Mouse (Mus musculus) common myeloid progenitor, adult 5-6 weeks (primary cell): ENCODE measurements around the gene Gng2. TPM values are rescaled to one million over a fixed set of nuclear protein-coding genes. Genes with fewer than 3 reads are reported as not detected.
"Not testable (repeated sequence)": the region's sequence is repeated elsewhere in the genome, so short reads cannot be mapped to it uniquely, and the experiment has no call there.

Source experiments
- ATAC-seq: replicated peaks from 2 replicates; pipeline ENCODE4 v1.8.0; 2016; ENCODE audit warnings: low read depth, mild to moderate bottlenecking, moderate TSS enrichment, inconsistent platforms; ENCODE audit not compliant: poor library complexity, severe bottlenecking
- total RNA-seq: library from RNA; stranded (forward); fragments of 200-1000, 187-1606 nt; gene quantifications from 2 replicates; pipeline ENCODE4 v1.2.3, GENCODE M21; 2017

The Gng2 gene
- total RNA-seq, 1 experiment from 2014 or later = 38.7 TPM

DNA sequence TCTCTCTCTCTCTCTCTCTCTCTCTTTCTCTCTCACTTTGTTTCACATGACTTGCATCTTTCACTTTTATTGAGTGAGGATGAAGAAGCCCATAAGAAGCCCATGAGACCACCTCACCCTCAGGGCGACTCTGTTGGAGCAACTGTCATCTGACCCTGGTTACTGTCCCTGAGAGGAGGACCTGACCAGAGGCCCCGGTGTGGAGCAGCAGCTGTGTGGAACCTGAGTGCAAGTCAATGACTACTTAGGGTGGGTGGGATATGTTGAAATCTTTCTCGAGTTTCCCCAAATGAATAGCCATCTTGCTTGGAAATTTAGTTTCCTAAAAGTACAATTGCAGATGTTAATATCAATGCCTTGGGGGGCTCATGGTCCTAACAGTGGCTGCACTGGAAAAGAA lies 34.7 kb downstream of the Gng2 start:
- ATAC-seq = no peak

DNA sequence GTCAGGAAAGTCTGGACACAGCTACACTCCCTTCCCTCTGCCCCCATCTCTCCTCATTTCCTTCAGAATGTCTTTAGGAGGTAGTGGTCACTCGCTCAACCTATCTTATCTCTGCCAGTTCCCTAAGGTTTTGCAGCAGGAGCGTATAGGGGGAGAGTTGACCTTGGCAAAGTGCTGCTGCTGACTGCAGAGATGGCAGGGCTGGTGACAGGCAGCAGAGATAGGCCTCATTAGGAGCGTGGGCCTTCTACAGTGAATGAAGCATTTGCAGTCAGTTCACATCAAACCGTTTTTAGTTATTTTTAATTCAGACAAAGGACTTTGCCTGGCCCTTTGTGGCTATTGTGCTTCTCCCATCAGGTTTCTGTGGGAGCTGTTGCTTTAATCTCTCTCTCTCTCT lies 35.1 kb downstream of the Gng2 start:
- ATAC-seq = no peak

DNA sequence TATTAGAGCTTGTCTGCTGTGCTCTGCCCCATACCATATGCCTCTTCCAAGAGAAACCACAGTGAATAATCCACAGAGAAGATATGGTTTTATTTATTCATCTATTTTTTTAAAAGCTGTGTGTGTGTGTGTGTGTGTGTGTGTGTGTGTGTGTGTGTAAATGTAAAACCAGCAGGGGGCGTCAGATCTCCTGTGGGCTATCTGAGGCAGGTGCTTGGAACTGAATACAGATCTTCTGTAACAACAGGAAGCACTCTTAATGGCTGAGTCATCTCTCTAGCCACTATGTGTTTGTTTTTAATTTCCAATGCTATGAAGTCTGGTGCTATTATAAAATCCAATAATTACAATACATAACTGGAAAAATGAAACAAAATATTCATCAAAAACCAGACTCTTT lies 37.4 kb downstream of the Gng2 start:
- ATAC-seq = no peak

DNA sequence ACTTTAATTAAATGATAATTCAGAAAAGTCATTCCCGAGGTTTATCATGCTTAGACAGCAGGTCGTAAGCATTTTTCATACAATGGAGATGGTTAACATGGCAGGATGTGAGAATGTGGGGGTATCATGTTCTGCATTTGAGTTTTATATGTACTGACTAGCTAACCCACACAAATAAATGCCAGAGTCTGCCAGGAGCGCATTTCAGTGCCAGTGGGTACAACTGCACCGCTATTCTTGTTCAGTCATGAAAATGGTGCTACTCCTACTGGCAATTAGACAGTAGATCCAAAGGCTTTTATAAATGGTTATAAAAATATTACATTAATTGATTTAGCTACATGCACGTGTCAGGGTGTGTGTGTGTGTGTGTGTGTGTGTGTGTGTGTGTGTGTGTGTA lies 38.9 kb downstream of the Gng2 start:
- ATAC-seq = no peak

DNA sequence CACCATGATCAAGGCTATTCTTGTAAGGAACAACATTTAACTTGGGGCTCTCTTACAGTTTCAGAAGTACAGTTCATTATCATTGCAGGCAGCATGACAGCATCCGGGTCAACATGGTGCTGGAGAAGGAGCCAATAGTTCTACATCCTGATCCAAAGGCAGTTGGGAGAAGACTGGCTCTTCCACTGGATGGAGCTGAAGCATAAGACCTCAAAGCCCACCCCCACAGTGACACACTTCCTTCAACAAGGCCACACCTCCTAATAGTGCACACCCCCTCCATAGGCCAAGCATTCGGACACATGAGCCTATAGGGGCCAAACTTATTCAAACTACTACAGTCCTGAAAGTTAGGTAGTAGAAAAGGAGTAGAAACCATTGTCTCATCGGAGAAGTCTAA lies 42.3 kb downstream of the Gng2 start:
- ATAC-seq = no peak

DNA sequence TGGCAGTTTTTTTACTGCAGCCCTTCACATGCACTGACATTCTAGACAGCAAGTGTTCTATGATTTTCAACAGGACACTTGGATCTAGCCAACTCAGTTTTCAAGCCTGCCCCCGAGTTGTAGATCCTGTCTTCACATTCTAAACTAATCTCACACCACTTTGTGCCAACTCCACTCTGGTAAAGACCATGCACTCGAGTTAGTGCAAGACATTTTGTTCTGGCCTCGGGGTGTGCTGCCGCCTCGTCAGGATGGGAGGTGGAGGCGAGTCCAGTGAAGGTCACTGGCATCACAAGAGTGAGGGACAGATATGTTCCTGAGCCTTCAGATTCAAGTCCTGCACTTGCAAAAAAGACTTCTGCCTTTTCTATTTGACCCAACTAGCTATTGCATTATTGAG lies 44.1 kb downstream of the Gng2 start:
- ATAC-seq = no peak

DNA sequence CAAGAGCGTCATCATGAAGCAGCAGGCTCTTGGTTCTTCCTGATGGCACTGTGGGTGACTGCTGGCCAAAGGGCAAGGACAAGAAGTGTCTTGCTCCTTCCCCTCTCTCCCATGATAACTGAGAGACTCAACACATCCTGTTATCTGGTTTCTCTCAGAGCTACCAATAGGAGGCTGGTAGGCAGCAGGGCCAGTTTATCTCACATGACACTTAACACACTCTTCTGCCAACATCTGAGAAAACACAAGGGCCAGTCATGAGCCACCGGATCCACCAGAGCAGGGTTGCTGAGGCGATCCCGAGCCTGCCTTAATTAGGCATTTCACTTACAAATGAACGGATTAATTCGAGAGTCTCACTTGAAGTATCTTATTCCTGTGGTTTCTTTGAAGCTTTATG lies 49.5 kb downstream of the Gng2 start:
- ATAC-seq = peak; percentile 72

DNA sequence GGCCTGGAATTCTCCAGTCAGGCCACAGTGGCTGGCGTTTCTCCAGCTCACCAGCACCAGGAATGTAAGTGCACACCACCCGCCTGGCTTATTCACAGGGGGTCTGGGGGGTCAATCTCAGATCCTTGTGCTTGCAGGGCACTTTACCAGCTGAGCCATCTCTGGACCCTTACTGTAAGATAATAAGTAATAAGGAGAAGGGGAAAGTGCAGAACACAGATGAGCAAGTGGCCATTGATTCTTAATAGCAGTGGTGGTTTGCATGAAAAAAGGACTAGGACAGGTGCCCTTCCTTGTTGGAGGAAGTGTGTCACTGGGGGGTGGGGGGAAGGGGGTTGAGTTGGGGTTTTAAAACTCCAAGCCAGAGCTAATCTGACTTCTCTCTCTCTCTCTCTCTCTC lies 50.3 kb downstream of the Gng2 start:
- ATAC-seq = no peak

DNA sequence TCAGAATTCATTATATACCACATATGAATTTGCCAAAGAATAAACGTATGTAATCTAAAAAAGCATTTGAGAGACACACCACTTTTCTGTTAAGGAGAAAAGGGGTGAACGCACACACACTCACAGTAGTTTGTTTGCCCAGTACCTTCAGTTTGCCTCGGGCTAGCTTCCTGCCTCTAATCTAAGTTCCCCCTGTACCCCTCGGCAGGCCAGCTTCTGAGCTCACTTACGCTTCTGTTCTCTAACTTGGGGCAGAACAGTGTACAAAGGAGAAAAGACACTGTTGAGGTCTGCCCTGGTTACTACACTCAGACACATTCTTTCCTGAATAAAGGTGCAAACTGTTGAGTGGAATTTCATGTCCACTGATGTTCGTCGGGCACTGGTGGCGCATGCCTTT lies 51.1 kb downstream of the Gng2 start:
- 0 out of 2 replicates have a peak, but pooled peaks have one; percentile 42 for ATAC-seq

DNA sequence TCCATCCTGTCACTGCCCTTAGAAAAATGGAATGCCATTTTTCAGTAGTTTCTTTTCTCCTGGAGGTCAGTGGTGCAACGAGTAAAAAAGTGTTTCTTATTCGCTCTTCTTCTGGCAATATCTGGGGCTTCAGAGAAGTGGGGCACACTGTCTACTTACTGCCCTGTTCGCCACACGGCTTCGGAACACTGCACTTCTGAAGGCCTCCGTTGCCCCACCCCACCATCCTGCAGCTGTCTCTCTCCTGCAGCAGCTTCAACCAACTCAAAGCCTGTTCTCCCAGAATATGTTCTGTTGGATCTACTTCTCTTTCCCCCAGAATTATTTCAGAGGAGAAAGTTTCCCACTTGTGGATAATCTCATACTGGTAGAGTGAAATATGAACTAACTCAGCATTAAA lies 52.3 kb downstream of the Gng2 start:
- ATAC-seq = no peak

DNA sequence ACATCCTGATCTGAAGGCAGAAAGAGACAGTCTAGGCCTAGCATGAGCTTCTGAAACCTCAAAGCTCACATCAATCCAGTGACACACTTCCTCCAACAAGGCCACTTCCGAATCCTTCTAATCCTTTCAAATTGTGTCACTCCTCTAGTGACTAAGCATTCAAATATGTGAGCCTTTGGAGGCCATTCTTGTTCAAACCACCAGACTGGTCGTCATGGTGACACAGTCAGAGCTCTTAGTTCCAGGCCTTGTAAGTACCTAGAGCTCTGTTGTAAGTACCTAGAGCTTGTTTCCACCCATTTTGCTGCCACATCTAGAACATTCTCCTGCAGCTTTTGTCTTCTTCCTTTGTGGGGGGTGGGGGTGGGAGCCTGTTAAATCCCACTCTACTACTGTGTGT lies 53.3 kb downstream of the Gng2 start:
- no peak for ATAC-seq

DNA sequence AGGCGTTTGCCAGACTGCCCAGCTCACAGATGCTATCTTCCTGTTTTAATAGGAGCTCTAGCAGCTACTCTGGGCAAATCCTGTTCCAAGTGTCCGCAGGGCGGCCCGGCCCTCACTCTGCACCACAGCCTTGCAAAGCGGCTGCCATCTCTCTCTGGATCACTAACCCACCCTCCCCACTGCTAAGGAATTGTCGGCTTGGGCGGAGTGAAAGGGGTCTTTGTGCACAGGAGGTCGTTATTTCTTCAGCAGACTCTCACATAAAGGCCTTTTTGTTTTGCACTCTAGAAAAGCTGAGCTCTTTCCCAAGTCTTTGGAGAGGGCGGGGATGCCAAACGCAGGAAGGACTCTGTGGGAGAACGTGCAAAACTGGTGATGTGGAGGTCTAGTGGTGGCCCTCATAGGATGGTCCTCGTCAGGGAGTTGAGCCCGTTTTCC lies 57.2 kb downstream of the Gng2 start:
- ATAC-seq = no peak

DNA sequence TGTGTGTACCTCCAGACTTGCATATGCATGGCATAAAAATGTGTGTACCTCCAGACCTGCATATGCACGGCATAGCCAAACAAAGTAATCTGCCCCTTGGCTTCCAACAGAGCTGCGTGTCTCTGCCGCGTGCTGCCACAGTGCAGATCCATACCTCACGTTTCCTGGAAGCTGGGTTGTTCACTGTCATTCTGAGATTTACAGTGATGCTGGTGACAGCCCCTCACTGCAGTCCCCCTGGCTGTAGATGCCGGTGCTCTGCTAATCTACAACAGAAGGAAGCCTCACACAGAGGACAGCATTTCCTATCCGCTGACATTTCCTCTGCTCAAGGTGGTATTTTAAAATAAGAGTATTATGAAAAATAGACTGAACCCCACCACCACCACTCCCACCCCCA lies 57.6 kb downstream of the Gng2 start:
- peak; percentile 36 for ATAC-seq

DNA sequence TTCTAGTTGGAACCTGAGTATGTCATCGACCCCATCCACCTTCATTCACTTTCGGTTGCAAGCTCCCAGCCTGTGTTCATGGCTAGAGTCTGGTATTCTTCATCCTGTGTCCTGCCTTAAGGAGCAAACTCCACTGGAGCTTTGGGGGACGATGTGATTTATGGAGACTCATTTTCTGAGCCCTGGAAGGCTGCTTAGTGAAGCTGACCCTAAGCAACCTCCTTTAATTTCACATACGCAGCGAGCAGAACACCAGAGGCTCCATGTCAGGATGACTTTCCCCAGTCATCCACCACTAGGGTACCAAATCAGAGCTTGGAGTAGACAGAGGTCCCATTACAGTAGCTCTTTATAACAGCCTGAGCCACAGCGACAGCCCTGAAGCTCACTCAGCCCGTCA lies 59.9 kb downstream of the Gng2 start:
- ATAC-seq = no peak

DNA sequence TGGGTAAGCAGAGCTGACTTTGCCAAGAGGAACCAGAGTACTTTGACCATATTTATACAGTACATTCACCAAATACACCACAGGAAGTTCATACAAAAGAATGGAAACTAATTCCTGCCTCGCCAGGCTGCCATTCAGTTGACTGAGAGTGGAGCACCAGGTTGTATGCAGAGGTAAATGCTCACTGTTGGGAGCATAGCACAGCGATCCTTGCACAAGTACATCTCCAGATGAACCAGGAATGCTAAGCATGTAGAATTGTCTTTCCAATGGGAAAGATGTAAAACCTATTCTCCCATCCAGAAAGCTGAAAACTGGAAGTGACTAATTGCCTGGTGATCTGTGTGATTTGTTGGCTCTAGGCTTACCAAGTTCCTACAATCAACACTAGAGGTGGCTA lies 61.1 kb downstream of the Gng2 start:
- no peak for ATAC-seq

DNA sequence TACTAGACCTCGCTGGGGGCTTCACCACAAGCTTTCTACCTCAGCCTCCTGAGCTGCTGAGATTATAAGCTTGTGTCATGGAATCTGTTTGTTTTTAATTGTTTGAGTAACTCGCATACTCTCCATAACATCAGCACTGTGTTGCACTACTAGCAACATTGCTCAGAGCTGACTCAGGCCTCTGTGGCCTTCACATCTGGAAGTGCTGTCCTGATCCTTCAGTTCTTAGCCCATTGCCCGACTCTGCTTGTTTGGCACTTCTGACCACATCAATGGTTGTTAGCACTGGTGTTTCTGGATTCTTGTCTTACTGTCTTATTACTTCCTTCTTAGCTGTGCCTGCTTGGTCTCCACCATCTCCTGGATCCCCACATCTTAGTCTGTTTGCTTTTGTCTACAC lies 64.5 kb downstream of the Gng2 start:
- ATAC-seq = no peak

DNA sequence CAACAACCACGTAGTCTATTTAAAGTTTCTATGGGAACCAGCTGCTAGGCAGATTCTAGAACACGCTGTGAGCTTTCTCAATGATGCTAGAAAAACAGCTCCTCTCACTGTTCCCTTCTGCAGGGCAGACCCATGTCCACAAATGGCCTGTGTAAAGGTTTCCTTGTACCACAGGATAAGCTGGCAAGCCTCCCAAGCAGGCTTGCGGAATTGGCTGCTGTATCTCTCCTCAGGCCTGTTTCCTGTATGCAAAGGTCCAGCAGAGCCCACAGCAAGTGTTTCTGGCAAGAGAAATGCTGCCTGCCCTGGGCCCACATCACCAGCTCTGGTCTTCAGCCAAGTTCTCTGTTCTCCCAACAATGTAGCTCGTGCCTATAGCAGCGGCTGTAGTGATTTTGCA lies 71.8 kb downstream of the Gng2 start:
- ATAC-seq = peak; percentile 87

DNA sequence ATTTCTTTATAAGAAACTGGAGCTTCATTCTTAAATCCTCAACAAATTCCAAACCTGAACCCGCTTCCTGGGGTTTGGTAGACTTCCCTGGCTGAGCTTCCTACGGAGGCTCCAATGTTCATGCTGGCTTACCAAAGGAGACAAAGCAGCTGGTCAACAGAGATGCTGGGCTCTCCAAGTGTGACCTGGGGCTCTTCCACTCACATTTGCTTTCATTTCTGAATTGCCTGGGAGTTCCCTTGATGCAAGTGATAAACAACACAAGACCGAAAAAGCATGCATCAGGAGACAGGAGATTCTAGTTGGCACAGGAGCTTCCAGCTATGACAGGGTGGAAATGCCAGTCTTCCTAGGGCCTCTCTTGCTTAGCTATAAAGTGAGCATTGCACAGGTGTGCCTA lies 72.6 kb downstream of the Gng2 start:
- ATAC-seq = no peak

DNA sequence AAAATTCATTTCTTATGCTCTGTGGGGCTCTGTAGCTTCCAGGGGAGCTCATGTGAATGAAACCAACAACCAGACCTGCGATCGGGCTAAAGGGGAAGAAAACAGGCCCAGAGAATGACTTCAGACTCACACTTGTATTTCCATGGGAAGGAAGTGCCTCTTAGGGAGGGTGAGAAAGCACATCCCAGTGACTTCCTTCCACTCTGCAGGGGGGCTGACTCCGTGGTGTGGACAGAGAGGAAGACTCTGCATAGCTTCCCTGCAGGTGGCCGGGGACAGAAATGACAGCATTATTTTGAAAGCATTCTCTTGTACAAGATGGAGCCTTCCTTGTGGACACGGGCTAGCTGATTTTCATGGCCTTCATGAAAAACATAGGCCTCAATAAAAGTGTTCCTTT lies 73.4 kb downstream of the Gng2 start:
- peak; percentile 52 for ATAC-seq

DNA sequence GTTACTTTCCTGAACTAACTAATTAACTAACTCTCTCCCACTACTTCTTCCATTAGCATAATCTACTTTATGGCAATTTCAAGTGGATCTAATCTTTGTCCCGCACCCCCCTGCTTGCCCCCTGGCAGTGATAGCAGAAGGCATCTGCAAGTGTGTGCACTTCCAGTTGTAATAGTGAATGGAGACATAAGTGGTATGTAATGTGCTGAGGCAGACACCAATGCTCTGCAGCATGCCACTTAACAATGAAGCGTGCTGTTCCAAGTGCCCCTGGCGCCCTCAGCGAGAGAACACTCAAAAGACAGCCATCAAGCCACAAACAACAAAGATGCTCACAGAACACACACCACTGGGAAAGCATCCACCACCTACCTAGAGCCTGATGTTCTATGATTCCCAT lies 76.9 kb downstream of the Gng2 start:
- ATAC-seq = no peak

DNA sequence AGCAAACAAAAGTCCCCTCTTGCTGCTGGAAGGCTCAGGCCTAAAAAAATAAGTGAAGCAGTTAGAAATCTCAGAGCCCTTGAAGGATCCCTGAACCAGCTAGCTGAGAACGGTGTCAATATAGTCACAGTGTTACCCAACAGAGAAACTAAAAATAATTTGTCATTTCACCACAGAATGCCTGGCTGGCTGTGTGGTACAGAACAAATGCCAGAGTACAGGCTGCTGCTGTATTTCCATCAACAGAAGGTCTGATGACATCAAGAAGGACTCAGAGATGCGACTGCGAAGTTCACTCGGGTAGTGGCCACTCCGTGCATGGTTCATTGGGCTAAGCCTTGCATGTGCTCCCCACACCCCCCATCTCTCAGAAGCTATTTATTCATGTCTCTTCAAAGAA lies 89.9 kb downstream of the Gng2 start:
- ATAC-seq = no peak

DNA sequence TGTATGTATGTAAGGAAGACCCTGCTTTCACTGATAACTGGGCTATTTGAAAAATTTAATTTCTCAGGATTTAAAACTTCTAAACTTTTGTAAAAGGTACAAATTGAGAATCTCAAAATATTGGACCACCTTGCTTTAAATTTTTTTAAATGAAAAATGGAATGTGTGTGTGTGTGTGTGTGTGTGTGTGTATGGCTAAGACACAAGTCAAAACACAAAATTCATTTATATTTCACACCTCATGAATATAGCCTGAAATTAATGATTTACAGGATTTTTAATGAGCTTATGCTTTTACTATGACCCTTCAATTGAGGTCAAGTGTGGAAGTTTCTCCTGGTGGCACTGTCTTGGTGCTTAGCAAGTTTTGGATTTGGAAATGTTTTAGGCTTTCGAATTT lies 93.0 kb downstream of the Gng2 start:
- ATAC-seq = not testable (repeated sequence)

DNA sequence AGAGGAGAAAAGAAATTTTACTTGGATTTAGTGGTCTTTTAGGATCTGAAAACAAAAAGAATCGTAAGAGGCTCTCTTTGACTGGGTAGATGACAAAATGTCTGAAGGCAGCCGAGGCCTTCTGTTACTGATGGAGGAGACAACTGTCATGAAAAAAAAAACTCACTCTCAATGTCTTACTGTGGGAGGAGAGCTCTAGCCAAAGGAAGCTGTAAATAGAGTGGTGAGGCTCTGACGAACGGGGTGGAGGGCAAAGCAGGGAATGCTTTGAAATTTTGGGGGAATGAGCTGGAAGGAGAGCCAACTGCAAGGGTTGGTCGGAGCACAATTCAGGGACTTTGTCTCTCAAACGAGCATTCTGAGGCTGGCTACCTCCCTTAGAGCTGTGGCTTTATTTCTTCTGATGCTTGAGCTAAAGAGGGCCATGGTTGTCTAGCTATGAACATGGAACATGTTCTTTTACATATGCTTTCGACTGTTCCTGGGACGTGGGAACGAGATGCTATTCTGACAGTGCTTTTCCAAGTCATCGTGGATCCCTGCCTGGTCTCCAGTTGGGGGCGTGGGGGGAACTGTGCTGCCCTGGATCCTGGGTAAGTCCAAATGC lies 103.1 kb downstream of the Gng2 start:
- no peak for ATAC-seq
